Mouse (Mus musculus): ENCODE results near the gene Pigx.

- no peak for TF ChIP-seq POLR2A (IDR thresholded peaks at IDR 0.05; ENCODE audit: insufficient read depth, low read depth, low read length)
- TF ChIP-seq CTCF (IDR thresholded peaks at IDR 0.05): no peak
- no peak for TF ChIP-seq EP300 (IDR thresholded peaks at IDR 0.05; ENCODE audit: insufficient read depth, low read depth, low read length)
These were observed 45.1 kb upstream of the Pigx start for GRCm38 (mm10) chr16:32144592-32144991.
